Mouse (Mus musculus): Measurements from ENCODE around the gene Ttc28. TPM values are rescaled to one million over a fixed set of nuclear protein-coding genes. Genes with fewer than 3 reads are reported as not detected.

Ttc28 gene
- polyA plus RNA-seq, 1 experiment from 2014 or later = 10.2 TPM

DNA sequence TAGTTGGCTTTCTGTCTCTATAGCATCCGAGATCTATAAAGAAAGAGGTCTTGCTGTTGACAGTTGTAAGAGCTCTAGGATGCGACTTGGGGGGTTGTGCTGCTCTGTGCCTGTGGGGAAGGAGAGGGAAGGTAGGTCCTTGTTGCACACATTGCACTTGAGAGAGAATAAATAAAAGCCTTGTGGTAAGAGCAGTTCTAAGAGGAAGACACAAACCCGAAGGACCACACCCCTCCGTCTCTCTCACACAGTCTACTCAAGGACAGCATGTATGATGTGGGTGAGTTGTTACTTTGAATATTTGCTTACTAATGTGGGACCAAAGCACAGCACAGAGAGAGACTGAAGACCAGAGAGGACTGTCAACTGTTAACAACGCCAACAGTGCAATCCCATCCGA, 160.2 kb downstream of the Ttc28 start:
- 66% methylated on average over 6 of the region's 6 CpGs for WGBS

DNA sequence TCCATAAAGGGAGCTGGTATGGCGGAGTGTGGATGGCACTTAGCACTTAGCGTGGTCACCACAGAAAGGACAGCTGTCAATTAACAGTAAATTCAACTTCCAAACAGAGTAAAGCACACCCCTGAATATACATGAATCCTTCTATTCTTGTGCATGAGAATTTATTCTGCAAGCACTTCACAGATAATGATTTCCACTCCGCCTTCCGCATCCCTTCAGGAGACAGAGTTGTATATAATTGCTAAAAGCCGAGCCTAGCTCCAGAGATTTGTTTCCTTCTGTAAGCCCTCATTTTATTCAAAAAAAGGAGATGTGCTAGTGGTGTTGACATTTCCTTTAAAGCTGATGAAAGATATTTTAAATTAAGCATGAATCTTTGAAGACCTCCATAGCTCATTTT, 162.3 kb downstream of the Ttc28 start:
- Histone ChIP-seq H3K27me3 (replicated peaks) (no peaks in the 10 kb centered on the region), H3K9me3 (no peaks in the 10 kb centered on the region), H3K4me1 (peaks cover 10% of the 10 kb centered on the region; the same call in 1 of the 2 replicates), H3K4me2 (no peak overlapping the region), H3K36me3 (no peaks in the 10 kb centered on the region), H3K4me3 (replicated peaks) (no peak overlapping the region), H3K9ac (no peak overlapping the region), H3K27ac (no peak overlapping the region)
- 72% methylated on average over 5 of the region's 5 CpGs for WGBS
- ATAC-seq (ENCODE audit: insufficient read depth, low FRiP score, low read depth) = no peak

More for the DNA sequence above, 160.2 kb downstream of the Ttc28 start:
- no peak for ATAC-seq (ENCODE audit: insufficient read depth, low FRiP score, low read depth)
- Histone ChIP-seq H3K36me3 (no peaks in the 10 kb centered on the region), H3K4me2 (no peak overlapping the region), H3K27ac (no peak overlapping the region), H3K4me1 (peaks cover 5% of the 10 kb centered on the region; the same call in 1 of the 2 replicates), H3K27me3 (replicated peaks) (no peaks in the 10 kb centered on the region), H3K9ac (no peak overlapping the region), H3K4me3 (replicated peaks) (no peak overlapping the region), H3K9me3 (no peaks in the 10 kb centered on the region)

DNA sequence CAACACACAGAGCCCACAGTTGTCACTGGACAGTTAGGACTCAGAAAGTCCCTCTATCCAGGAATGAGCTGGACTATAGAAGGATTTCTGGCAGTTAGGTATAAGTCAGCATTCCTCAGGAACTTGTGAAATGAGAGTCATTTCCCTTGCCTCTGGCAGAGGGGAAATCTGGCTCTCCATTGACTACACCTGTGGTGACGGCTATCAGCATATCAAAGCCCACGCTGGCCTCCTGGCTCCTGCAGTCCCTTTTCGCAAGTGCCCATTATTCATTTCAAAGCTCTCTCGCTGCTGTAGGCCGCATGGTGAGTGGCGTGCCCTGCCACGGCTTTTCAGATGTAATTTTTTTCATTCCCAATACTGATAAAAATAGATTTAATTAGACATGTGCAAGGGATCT, 164.6 kb downstream of the Ttc28 start:
- whole genome bisulfite sequencing = 59% methylated on average over 7 of the region's 7 CpGs

DNA sequence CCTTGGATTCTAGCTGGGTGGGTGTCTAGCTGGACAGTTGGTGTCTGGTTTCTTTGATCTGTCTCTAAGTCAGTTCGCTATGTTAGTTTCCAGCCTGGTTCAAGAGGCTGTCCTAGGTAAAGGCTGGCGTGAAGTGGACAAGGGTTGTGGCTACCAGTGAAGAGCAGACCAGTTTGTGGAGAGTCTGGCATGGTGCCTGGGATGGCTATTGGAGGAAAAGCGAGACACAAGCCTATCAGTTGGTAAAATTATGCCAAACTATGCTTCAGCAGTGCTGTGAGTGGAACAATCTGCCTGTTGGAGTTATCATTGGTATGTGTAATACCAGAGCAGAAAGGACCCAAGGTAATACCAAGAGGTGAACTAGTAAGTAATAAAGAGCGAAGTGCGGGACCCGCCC, 166.8 kb downstream of the Ttc28 start:
- WGBS = 87% methylated on average over 6 of the region's 6 CpGs
- H3K27ac ChIP-seq = no peak overlapping the region

More for the DNA sequence above, 164.6 kb downstream of the Ttc28 start:
- H3K9me3 ChIP-seq = no peaks in the 10 kb centered on the region
- H3K27me3 ChIP-seq (replicated peaks) = no peaks in the 10 kb centered on the region
- H3K9ac ChIP-seq = no peak overlapping the region
- H3K36me3 ChIP-seq = no peaks in the 10 kb centered on the region
- peaks cover 17% of the 10 kb centered on the region; the same call in 1 of the 2 replicates for H3K4me1 ChIP-seq
- no peak overlapping the region for H3K4me2 ChIP-seq
- no peak overlapping the region for H3K4me3 ChIP-seq (replicated peaks)
- H3K27ac ChIP-seq = no peak overlapping the region
- ATAC-seq (ENCODE audit: insufficient read depth, low FRiP score, low read depth) = no peak

DNA sequence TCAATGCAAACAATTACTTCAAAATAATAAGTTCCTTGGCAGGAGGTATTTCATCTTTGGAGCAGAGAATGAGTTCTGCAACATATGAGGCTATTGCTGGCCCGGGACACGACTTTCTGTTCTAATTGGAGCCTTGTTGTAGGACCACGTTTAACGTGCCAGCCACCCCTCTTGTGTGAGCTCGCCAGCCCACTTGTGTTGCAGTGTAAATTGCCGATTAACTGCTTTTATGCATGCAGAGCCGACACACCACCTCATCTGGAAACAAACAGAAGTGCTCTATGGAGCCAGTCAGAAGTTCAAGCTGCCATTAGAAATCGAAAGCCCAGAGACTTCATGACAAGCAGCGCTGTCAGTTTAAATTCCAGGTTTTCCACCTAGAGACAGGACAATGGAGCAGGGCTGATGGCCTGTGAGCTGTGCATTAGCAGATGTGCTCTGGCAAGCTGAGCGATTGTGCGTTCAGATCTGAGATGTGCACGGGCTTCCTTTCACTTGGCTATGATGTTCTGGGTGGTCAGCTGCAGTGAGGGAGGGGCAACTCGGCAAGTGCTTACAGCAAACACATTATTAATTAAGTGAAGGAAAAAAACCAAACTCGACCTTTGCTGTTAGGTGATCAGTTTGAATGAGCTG, 167.4 kb downstream of the Ttc28 start:
- WGBS = 35% methylated on average over 14 of the region's 14 CpGs
- Histone ChIP-seq H3K9me3 (no peaks in the 10 kb centered on the region), H3K27me3 (replicated peaks) (no peaks in the 10 kb centered on the region), H3K4me2 (no peak overlapping the region), H3K36me3 (no peaks in the 10 kb centered on the region), H3K9ac (no peak overlapping the region), H3K4me1 (peaks cover 20% of the 10 kb centered on the region; the same call in 1 of the 2 replicates), H3K4me3 (replicated peaks) (0 out of 2 replicates have a peak overlapping the region, but pooled peaks have one; percentile 1), H3K27ac (no peak overlapping the region; the same call in 1 of the 2 replicates)
- ATAC-seq (ENCODE audit: insufficient read depth, low FRiP score, low read depth) = no peak

More for the DNA sequence above, 166.8 kb downstream of the Ttc28 start:
- no peaks in the 10 kb centered on the region for H3K27me3 ChIP-seq (replicated peaks)
- no peak for ATAC-seq (ENCODE audit: insufficient read depth, low FRiP score, low read depth)
- no peak overlapping the region for H3K4me2 ChIP-seq
- no peak overlapping the region for H3K9ac ChIP-seq
- no peaks in the 10 kb centered on the region for H3K9me3 ChIP-seq
- no peak overlapping the region for H3K4me3 ChIP-seq (replicated peaks)
- H3K36me3 ChIP-seq = no peaks in the 10 kb centered on the region
- peaks cover 20% of the 10 kb centered on the region; the same call in 1 of the 2 replicates for H3K4me1 ChIP-seq

DNA sequence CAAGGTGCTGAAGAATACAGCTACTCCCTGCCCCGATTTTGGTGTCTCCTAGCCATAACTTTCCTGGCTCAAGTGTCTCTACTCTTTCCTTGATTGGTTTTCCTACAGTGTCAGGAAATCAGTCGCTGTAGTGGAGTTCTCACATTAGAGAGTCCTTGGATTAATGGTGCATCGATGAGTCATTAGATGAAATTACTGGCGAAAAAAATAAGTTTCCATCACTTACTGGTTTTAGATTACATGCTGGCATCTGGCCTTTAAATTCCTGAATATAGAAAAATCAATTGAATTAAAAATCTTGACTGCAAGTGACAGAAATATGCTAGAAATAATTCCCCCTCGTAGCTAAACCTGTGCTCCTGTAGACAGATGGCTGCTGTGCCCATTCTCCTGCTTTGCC, 168.4 kb downstream of the Ttc28 start:
- H3K27me3 ChIP-seq (replicated peaks) = no peaks in the 10 kb centered on the region
- H3K4me2 ChIP-seq = no peak overlapping the region
- no peak overlapping the region for H3K9ac ChIP-seq
- H3K4me1 ChIP-seq = peaks cover 20% of the 10 kb centered on the region; the same call in 1 of the 2 replicates
- no peak overlapping the region for H3K27ac ChIP-seq
- H3K4me3 ChIP-seq (replicated peaks) = no peak overlapping the region
- no peaks in the 10 kb centered on the region for H3K36me3 ChIP-seq
- WGBS = 62% methylated on average over 5 of the region's 5 CpGs
- no peaks in the 10 kb centered on the region for H3K9me3 ChIP-seq
- ATAC-seq (ENCODE audit: insufficient read depth, low FRiP score, low read depth) = no peak

DNA sequence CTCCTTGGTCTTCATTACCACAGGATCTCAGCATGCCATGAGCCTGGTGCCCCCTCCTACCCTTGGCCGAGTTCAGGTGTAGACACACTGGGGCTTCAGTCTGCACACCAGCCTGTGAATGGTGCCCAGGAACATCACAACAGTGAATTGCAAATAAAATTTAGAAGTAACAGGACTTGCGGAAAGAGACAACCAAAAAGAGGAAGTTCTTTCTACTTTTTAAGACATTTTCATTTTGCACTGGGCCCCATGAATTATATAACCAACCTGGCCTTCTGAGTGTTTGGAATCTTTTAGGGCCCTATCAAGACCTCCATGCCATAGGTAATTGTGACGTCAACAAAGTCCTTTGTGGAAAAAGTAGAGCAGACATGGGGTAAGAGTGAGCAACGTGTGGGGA, 170.0 kb downstream of the Ttc28 start:
- peaks cover 18% of the 10 kb centered on the region for H3K4me1 ChIP-seq
- no peak overlapping the region for H3K27ac ChIP-seq
- H3K27me3 ChIP-seq (replicated peaks) = no peaks in the 10 kb centered on the region
- ATAC-seq (ENCODE audit: insufficient read depth, low FRiP score, low read depth) = no peak
- H3K9ac ChIP-seq = no peak overlapping the region
- H3K4me3 ChIP-seq (replicated peaks) = no peak overlapping the region
- WGBS = 75% methylated on average over 4 of the region's 4 CpGs
- H3K36me3 ChIP-seq = no peaks in the 10 kb centered on the region
- H3K9me3 ChIP-seq = no peaks in the 10 kb centered on the region
- H3K4me2 ChIP-seq = no peak overlapping the region

DNA sequence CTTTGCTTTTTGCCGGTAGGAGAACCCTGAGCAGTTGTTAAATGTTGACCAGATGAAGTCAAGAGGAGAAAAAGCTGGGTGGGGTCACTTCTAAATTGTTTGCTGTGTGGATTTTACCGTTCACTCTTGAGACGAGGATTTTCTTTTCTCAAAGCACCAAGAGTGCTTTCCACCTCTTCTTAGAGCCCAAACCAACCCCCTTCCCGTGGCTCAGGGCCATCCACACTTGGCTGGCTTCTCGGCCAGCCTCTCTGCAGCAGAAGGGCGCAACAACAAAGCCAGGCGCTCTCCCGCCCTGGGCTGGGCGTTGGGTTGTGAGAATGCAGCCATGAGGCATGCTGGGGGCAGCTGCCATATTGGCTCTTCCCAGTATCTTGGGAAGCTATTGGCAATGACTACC, 170.5 kb downstream of the Ttc28 start:
- Histone ChIP-seq H3K27me3 (replicated peaks) (no peaks in the 10 kb centered on the region), H3K4me1 (peaks cover 24% of the 10 kb centered on the region), H3K4me3 (replicated peaks) (no peak overlapping the region), H3K27ac (no peak overlapping the region), H3K9me3 (no peaks in the 10 kb centered on the region), H3K9ac (no peak overlapping the region), H3K36me3 (no peaks in the 10 kb centered on the region), H3K4me2 (no peak overlapping the region)
- 68% methylated on average over 9 of the region's 9 CpGs for WGBS
- no peak for ATAC-seq (ENCODE audit: insufficient read depth, low FRiP score, low read depth)

DNA sequence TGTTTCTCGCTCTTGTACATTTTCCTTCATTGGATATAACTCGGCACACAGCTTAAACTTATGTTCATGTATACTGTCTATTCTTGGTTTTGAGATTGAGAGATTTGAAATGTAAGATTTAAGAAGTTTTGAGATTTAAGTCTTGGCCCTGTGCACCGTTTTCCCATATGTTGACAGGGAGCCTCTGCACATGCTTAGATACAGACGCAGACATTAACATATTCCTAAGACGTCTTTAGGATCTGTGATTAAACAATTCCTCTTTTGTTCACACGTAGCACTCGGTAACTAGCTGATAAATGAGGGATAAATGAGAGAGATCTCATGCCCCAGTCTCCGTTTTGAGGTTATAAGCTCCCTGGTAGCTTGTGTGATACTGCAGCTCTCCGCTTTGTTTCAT, 174.8 kb downstream of the Ttc28 start:
- Histone ChIP-seq H3K9me3 (no peaks in the 10 kb centered on the region), H3K4me3 (replicated peaks) (no peak overlapping the region), H3K27me3 (replicated peaks) (no peaks in the 10 kb centered on the region), H3K27ac (no peak overlapping the region), H3K36me3 (no peaks in the 10 kb centered on the region), H3K4me2 (no peak overlapping the region), H3K4me1 (peaks cover 18% of the 10 kb centered on the region), H3K9ac (no peak overlapping the region)
- 59% methylated on average over 9 of the region's 9 CpGs for WGBS
- no peak for ATAC-seq (ENCODE audit: insufficient read depth, low FRiP score, low read depth)

DNA sequence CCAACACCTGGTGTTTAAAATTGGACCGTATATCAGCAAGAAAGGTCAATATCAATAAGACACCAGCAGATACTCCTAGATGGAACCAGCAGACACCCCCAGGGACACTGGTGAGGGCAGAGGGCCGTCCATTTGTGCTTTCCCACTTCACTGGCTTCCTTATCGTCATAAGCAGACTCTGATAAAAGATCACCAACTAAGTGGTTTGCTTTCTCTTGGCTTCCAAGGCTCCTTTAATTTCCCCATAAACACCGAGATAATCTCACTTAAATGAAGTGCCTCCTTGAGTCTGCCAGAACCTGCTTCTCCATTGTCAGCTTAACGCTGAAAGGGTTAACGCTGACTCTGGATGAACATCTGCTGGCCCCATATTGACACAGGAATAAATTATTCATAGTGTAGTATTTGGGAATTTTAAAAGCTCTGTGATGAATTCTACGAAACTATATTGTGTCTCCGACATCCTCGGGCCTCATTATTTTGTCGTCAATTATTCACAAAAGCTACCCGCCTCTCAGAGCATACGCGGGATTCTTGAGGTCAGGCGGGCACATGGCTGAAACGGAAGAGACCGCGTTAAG, 175.3 kb downstream of the Ttc28 start:
- peaks cover 18% of the 10 kb centered on the region for H3K4me1 ChIP-seq
- no peak overlapping the region for H3K4me3 ChIP-seq (replicated peaks)
- H3K9me3 ChIP-seq = no peaks in the 10 kb centered on the region
- H3K4me2 ChIP-seq = peak overlapping the region; percentile 31
- H3K36me3 ChIP-seq = no peaks in the 10 kb centered on the region
- ATAC-seq (ENCODE audit: insufficient read depth, low FRiP score, low read depth) = no peak
- no peak overlapping the region for H3K27ac ChIP-seq
- WGBS = 33% methylated on average over 17 of the region's 17 CpGs
- H3K9ac ChIP-seq = no peak overlapping the region
- H3K27me3 ChIP-seq (replicated peaks) = no peaks in the 10 kb centered on the region

DNA sequence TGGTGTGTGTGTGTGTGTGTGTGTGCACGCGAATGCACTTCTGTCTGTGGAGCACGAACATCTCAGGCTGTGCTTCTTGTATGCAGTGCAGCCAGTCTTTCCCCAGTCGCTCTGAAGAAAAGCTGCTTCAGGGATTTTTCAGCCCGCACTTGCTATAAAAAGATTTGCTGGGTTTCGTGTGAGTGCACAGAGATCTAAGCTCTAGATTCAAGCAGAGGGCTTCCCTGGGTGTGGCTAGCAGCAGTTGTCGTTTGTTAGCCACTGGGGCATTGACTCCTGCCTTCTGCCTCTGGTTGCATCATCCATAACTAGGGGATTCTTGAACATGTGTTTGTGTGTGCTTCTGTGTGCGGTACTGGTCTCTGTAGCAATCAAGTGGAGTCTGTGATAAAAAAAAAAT, 175.9 kb downstream of the Ttc28 start:
- H3K4me1 ChIP-seq = peaks cover 16% of the 10 kb centered on the region
- no peak for ATAC-seq (ENCODE audit: insufficient read depth, low FRiP score, low read depth)
- H3K27ac ChIP-seq = no peak overlapping the region
- H3K4me2 ChIP-seq = peak overlapping the region; percentile 31
- H3K27me3 ChIP-seq (replicated peaks) = no peaks in the 10 kb centered on the region
- no peaks in the 10 kb centered on the region for H3K9me3 ChIP-seq
- H3K4me3 ChIP-seq (replicated peaks) = no peak overlapping the region
- no peak overlapping the region for H3K9ac ChIP-seq
- H3K36me3 ChIP-seq = no peaks in the 10 kb centered on the region
- WGBS = 48% methylated on average over 8 of the region's 8 CpGs

DNA sequence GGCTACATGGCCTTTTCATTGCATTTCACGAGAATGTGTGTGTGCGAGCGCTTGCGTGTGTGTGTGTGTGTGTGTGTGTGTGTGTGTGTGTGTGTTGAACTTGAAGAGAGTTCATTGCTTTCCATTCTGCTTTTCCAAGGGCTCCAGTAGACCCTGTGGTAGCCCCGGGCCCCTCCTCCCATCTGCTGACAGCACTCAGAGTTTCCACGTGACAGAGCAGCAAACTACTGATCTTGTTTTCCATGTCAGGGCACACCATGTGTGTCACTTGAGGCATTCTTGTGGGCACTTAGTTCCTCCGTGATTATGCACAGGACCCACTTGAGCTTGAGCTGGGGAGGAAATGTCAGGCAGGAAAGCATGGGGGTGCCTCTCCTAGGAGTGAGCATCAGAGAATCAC, 177.5 kb downstream of the Ttc28 start:
- 61% methylated on average over 7 of the region's 7 CpGs for WGBS
- Histone ChIP-seq H3K36me3 (no peaks in the 10 kb centered on the region), H3K27ac (no peak overlapping the region), H3K27me3 (replicated peaks) (no peaks in the 10 kb centered on the region), H3K4me2 (no peak overlapping the region), H3K9me3 (no peaks in the 10 kb centered on the region), H3K4me3 (replicated peaks) (no peak overlapping the region), H3K4me1 (peaks cover 16% of the 10 kb centered on the region), H3K9ac (no peak overlapping the region)
- ATAC-seq (ENCODE audit: insufficient read depth, low FRiP score, low read depth) = no peak

All from stomach, embryonic 15.5 days (tissue).